Mouse (Mus musculus) C2C12 (cell line): Measurements from ENCODE around the gene Fkbp10. TPM values are rescaled to one million over a fixed set of nuclear protein-coding genes. Genes with fewer than 3 reads are reported as not detected.

Experiments used
- H3K27me3 ChIP-seq: one replicate; pipeline ENCODE4 v1.6.1; 2011; ENCODE audit not compliant: control insufficient read depth, insufficient read depth, insufficient read length
- H3K36me3 ChIP-seq: one replicate; pipeline ENCODE4 v1.6.1; 2011; ENCODE audit not compliant: control insufficient read depth, insufficient read depth
- H3K4me3 ChIP-seq: one replicate; pipeline ENCODE4 v1.5.1; 2011; ENCODE audit warnings: mild to moderate bottlenecking, control low read depth; ENCODE audit not compliant: poor library complexity, insufficient read depth, severe bottlenecking
- H3K79me2 ChIP-seq: one replicate; pipeline ENCODE4 v1.6.1; 2011; ENCODE audit not compliant: control insufficient read depth, insufficient read depth
- H3K79me3 ChIP-seq: one replicate; pipeline ENCODE4 v1.6.1; 2011; ENCODE audit warnings: low read depth, control low read depth
- H3ac ChIP-seq: one replicate; pipeline ENCODE3; 2011; ENCODE audit warnings: low read depth; ENCODE audit not compliant: control insufficient read depth, insufficient read length
- CEBPB ChIP-seq: IDR thresholded peaks from one replicate; pipeline ENCODE4 v1.6.1; 2011; ENCODE audit warnings: low read depth, mild to moderate bottlenecking, control low read depth, moderate library complexity
- CTCF ChIP-seq: IDR thresholded peaks from one replicate; pipeline ENCODE4 v1.5.1; 2011; ENCODE audit not compliant: control insufficient read depth, insufficient read depth, insufficient read length
- FOSL1 ChIP-seq: IDR thresholded peaks from one replicate; pipeline ENCODE4 v1.8.0; 2011; ENCODE audit warnings: mild to moderate bottlenecking, low read length; ENCODE audit not compliant: poor library complexity, insufficient read depth, severe bottlenecking
- MAX ChIP-seq: IDR thresholded peaks from one replicate; pipeline ENCODE4 v1.6.1; 2011; ENCODE audit warnings: mild to moderate bottlenecking, control low read depth
- MYOD1 ChIP-seq: IDR thresholded peaks from one replicate; pipeline ENCODE4 v1.6.1; 2011; ENCODE audit warnings: low read depth; ENCODE audit not compliant: control insufficient read depth, insufficient read length
- MYOG ChIP-seq: IDR thresholded peaks from one replicate; pipeline ENCODE4 v1.6.1; 2011; ENCODE audit not compliant: control insufficient read depth, insufficient read length; ENCODE audit errors: extremely low read depth
- USF1 ChIP-seq: IDR thresholded peaks from one replicate; pipeline ENCODE4 v1.6.1; 2011; ENCODE audit warnings: low read depth, mild to moderate bottlenecking, control low read depth, moderate library complexity
- polyA plus RNA-seq: library from polyadenylated mRNA; unstranded; fragments of >200 nt; fragmentation: generic; extraction: Trizol; gene quantifications from one replicate; pipeline ENCODE4 v1.2.1, GENCODE M21; 2012; ENCODE audit warnings: missing spikeins

Fkbp10 gene
- polyA plus RNA-seq, 1 experiment: 250 TPM

DNA sequence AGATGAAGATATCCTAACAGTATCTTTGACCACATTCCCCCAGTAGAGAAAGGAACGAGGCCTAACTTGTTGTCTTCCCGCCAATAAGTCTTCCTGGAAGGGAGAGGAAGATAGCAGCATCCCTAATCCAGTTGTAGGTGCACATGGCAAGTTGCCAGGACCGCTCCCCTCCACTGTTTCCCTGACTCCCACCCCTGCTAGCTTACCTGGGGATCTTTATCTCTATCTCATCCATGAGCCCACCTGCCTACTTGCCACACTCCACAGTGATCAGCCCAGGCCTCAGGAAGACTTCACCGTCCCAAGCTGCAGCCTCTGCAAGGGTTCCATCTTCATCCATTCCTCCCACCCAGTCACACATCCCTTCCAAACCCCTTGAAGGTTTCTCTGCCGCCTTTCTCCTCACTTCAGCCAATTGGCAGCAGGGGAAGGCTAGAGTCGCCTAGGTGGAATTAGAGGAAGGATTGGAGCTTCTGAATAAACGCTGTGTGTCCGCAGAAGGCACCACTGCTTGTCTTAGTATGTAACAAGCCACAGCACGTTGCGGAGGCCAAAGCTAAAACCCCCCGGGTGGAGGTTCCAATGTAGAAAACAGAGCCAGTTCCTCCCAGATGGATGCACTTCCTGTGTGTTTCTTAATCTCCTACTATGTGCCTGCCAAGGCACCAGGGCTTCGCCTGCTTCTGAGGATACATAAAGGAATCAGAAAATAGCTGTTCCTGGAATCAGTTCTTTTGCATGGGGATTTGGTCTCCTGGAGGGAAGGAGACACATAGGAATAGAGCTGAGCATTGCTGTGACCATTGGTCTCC is 15.6 kb upstream of the Fkbp10 start:
- TF ChIP-seq CTCF (no peak), MAX (no peak), USF1 (no peak), MYOG (no peak), FOSL1 (no peak), CEBPB (no peak), MYOD1 (no peak)
- Histone ChIP-seq H3K27me3 (no peaks in the 10 kb centered on the region), H3K36me3 (no peaks in the 10 kb centered on the region), H3K79me3 (peaks cover 12% of the 10 kb centered on the region), H3K79me2 (peaks cover 24% of the 10 kb centered on the region), H3ac (no peak overlapping the region), H3K4me3 (no peak overlapping the region)

DNA sequence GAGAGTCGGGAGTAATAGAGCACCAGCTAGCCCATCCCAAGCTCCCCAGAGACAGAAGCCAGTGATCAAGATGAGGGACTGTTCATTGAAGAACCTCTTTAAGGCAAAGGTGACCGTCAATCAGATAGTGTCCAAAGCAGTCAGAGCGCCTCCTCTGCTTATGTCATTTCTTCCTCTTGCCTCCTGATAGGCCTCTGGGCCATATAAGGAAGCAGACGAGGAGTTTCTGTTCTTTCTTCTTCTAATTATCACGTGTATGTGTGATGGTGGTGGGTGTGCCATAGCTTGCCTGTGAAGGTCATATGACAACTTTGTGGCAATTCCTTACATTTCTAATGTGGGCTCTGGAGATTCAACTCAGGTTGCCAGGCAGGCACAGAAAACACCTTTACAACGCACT is 14.7 kb upstream of the Fkbp10 start:
- Histone ChIP-seq H3ac (no peak overlapping the region), H3K27me3 (no peaks in the 10 kb centered on the region), H3K36me3 (no peaks in the 10 kb centered on the region), H3K79me3 (peaks cover 11% of the 10 kb centered on the region), H3K4me3 (no peak overlapping the region), H3K79me2 (peaks cover 16% of the 10 kb centered on the region)
- no peak for TF ChIP-seq MYOG
- no peak for TF ChIP-seq FOSL1
- no peak for TF ChIP-seq MAX

DNA sequence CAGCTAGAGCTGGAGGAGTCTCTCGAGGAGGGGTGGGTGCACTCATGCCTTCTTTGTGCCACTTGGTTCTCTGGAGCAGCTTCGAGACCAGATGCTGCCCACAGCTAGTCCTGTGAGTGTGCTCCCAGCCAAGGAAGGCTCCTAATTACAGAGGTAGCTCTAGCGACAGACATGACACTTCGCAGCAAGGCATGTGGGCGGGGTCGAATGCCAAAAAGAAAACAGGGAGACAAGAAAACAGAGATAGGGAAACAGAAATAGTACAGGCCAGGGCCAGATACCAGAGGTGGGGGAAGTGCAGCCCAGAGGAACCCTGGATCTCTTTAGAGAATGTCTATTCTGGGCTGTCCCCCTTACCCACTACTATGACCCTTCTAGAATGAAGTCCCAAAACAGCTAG is 13.3 kb upstream of the Fkbp10 start:
- Histone ChIP-seq H3K36me3 (peaks cover 4% of the 10 kb centered on the region), H3K27me3 (no peaks in the 10 kb centered on the region), H3ac (no peak overlapping the region), H3K4me3 (no peak overlapping the region), H3K79me3 (no peaks in the 10 kb centered on the region), H3K79me2 (peaks cover 2% of the 10 kb centered on the region)
- TF ChIP-seq CTCF (no peak), MYOD1 (no peak), CEBPB (no peak), USF1 (no peak), FOSL1 (no peak), MAX (no peak), MYOG (no peak)

DNA sequence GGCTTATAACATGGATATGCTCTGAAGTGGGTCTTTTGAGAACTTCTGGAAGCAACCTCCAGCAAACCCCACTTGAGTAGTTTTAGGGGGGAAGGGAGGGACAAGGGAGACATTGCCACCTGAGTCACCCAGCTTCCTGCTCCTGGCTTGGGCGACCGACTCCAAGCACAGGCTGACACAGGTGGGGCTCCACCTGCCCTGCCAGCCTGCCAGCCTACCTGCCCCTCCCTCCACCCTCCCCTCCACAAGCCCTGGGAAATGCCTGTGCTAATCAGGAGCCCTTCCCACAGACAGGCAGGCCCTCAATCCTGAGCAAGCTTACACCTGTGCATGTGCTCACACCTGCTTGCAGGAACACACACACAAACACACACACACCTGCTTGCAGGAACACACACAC is 12.8 kb upstream of the Fkbp10 start:
- Histone ChIP-seq H3K27me3 (no peaks in the 10 kb centered on the region), H3K36me3 (peaks cover 8% of the 10 kb centered on the region), H3K79me3 (no peaks in the 10 kb centered on the region), H3K79me2 (no peaks in the 10 kb centered on the region), H3ac (no peak overlapping the region), H3K4me3 (no peak overlapping the region)
- TF ChIP-seq MAX: no peak
- TF ChIP-seq USF1: no peak
- TF ChIP-seq CEBPB: no peak
- TF ChIP-seq FOSL1: no peak
- no peak for TF ChIP-seq MYOG
- no peak for TF ChIP-seq CTCF
- TF ChIP-seq MYOD1: no peak

DNA sequence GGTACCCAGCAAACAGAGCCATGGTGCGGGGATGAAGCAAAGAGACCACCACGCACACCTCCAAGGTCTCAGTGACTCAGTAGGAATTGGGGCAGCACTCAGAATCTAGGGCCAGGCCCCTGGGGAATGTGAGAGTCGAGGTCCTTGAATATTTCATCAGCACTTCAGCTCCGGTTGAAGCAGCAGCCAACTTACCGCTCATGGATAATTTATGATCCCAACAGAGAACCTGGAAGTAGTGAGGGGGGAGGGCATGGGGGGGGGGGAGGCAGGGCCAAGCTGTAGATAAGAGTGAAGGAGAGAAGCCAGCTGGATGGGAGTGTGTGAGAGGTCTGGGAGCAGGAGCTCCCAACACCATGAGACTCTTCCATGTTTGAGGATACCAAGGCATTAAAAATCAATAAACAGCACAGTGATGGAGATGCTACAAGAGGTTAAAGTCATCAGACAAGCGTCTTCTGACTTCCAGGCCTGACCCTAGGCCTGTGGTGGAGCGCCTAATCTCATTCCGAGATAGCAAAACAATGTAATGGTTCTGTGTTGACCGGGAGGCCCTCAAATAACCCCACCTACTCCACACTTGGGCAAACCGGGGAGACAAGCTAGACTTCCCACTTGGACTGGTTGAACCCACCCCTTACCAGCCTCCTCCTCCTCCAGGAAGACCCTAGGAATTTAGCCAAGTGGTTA is 11.9 kb upstream of the Fkbp10 start:
- Histone ChIP-seq H3K36me3 (peaks cover 17% of the 10 kb centered on the region), H3ac (no peak overlapping the region), H3K27me3 (no peaks in the 10 kb centered on the region), H3K4me3 (no peak overlapping the region), H3K79me3 (no peaks in the 10 kb centered on the region), H3K79me2 (no peaks in the 10 kb centered on the region)
- no peak for TF ChIP-seq USF1
- no peak for TF ChIP-seq FOSL1
- no peak for TF ChIP-seq MYOD1
- no peak for TF ChIP-seq CEBPB
- no peak for TF ChIP-seq CTCF
- no peak for TF ChIP-seq MAX
- no peak for TF ChIP-seq MYOG
